Mouse (Mus musculus): ENCODE data around the gene Dao. TPM values are rescaled to one million over a fixed set of nuclear protein-coding genes. Genes with fewer than 3 reads are reported as not detected.

Gene Dao
- total and polyA plus RNA-seq, 3 experiments = 1.4 to 3.6 (median 1.9) TPM

DNA sequence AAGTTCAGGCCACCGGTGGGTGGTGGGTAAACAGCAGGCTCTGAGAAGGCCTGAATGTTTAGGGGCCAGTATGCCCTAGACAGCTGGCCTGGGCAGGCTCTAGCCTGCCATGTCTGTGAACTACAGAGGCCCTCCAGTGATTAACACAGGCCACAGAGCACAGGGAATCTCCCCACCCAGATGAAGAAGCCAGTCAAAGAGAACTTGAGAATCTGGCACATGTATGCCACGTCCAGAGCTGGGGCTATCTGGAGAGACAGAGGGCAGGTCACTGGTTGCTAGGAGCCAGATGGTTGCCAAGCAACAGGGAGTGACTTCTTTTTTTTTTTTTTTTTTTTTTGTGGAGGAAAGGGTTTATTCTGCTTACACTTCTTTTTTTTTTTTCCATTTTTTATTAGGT, 68.8 kb downstream of the Dao start (continued):
- TF ChIP-seq IRF4 (IDR thresholded peaks at IDR 0.05; ENCODE audit: low read depth, low read length) (no peak; the same call in 1 of the 2 replicates), TBP (conservative IDR thresholded peaks at IDR 0.05; ENCODE audit: low read depth, low read length) (no peak), RCOR1 (conservative IDR thresholded peaks at IDR 0.05; ENCODE audit: low read depth, low read length) (no peak), KAT2A (IDR thresholded peaks at IDR 0.05; ENCODE audit: insufficient replicate concordance, low read length) (no peak), BHLHE40 (IDR thresholded peaks at IDR 0.05; ENCODE audit: low read depth, low read length) (peak; percentile 81), E2F4 (IDR thresholded peaks at IDR 0.05; ENCODE audit: insufficient replicate concordance, low read depth, low read length) (no peak), JUND (conservative IDR thresholded peaks at IDR 0.05; ENCODE audit: low read depth, low read length) (no peak), UBTF (IDR thresholded peaks at IDR 0.05; ENCODE audit: low read depth, low read length) (no peak), CHD2 (IDR thresholded peaks at IDR 0.05; ENCODE audit: low read length) (peak; percentile 57), JUN (IDR thresholded peaks at IDR 0.05; ENCODE audit: insufficient read depth, low read depth, low read length) (no peak), ETS1 (conservative IDR thresholded peaks at IDR 0.05; ENCODE audit: low read depth, low read length) (peak; percentile 68), PAX5 (IDR thresholded peaks at IDR 0.05; ENCODE audit: low read length) (no peak), POLR2A (IDR thresholded peaks at IDR 0.05; ENCODE audit: low read depth, low read length) (no peak), SMC3 (IDR thresholded peaks at IDR 0.05; ENCODE audit: low read depth, low read length) (no peak), ZKSCAN1 (IDR thresholded peaks at IDR 0.05; ENCODE audit: borderline replicate concordance, low read depth, low read length) (no peak)

Other genes starting within 250 kb of the Dao start
- 66.1 and 67.0 TPM in 2 replicates for gene Sart3, start 231.2 kb upstream of the Dao start, total RNA-seq (2012; rRNA removed)
- gene Sart3, start 231.2 kb upstream of the Dao start, total RNA-seq (2014; rRNA removed) = 27.2 and 28.8 TPM in 2 replicates
- gene Sart3, start 231.2 kb upstream of the Dao start, polyA plus RNA-seq (2012; ENCODE audit: insufficient read length, low read depth) = 104 and 113 TPM in 2 replicates
- 79.3 and 81.5 TPM in 2 replicates for gene Iscu, start 231.0 kb upstream of the Dao start, total RNA-seq (2012; rRNA removed)
- 70.6 and 72.1 TPM in 2 replicates for gene Iscu, start 231.0 kb upstream of the Dao start, total RNA-seq (2014; rRNA removed)
- 83.0 and 86.7 TPM in 2 replicates for gene Iscu, start 231.0 kb upstream of the Dao start, polyA plus RNA-seq (2012; ENCODE audit: insufficient read length, low read depth)
- gene Tmem119, start 203.2 kb upstream of the Dao start, total RNA-seq (2012; rRNA removed) = 0.30 and 0.46 TPM in 2 replicates
- 0.55 and 1.0 TPM in 2 replicates for gene Tmem119, start 203.2 kb upstream of the Dao start, total RNA-seq (2014; rRNA removed)
- gene Tmem119, start 203.2 kb upstream of the Dao start, polyA plus RNA-seq (2012; ENCODE audit: insufficient read length, low read depth) = 0.97 and 1.5 TPM in 2 replicates
- 50.5 and 58.5 TPM in 2 replicates for gene Selplg, start 171.1 kb upstream of the Dao start, total RNA-seq (2012; rRNA removed)
- 27.9 and 29.4 TPM in 2 replicates for gene Selplg, start 171.1 kb upstream of the Dao start, total RNA-seq (2014; rRNA removed)
- 34.2 and 41.6 TPM in 2 replicates for gene Selplg, start 171.1 kb upstream of the Dao start, polyA plus RNA-seq (2012; ENCODE audit: insufficient read length, low read depth)
- 66.1 and 74.6 TPM in 2 replicates for gene Coro1c, start 94.9 kb upstream of the Dao start, total RNA-seq (2012; rRNA removed)
- 67.9 and 69.9 TPM in 2 replicates for gene Coro1c, start 94.9 kb upstream of the Dao start, total RNA-seq (2014; rRNA removed)
- gene Coro1c, start 94.9 kb upstream of the Dao start, polyA plus RNA-seq (2012; ENCODE audit: insufficient read length, low read depth) = 87.4 and 96.4 TPM in 2 replicates
- 5.6 and 8.2 TPM in 2 replicates for gene Ssh1, start 9.8 kb upstream of the Dao start, total RNA-seq (2012; rRNA removed)
- gene Ssh1, start 9.8 kb upstream of the Dao start, total RNA-seq (2014; rRNA removed) = 2.3 and 3.0 TPM in 2 replicates
- gene Ssh1, start 9.8 kb upstream of the Dao start, polyA plus RNA-seq (2012; ENCODE audit: insufficient read length, low read depth) = 8.1 and 8.9 TPM in 2 replicates
- gene Usp30, start 61.8 kb downstream of the Dao start, total RNA-seq (2012; rRNA removed) = 11.5 and 13.0 TPM in 2 replicates
- gene Usp30, start 61.8 kb downstream of the Dao start, total RNA-seq (2014; rRNA removed) = 13.0 and 15.5 TPM in 2 replicates
- gene Usp30, start 61.8 kb downstream of the Dao start, polyA plus RNA-seq (2012; ENCODE audit: insufficient read length, low read depth) = 14.5 and 16.1 TPM in 2 replicates
- 0.38 and 1.1 TPM in 2 replicates for gene Svop, start 87.9 kb downstream of the Dao start, total RNA-seq (2012; rRNA removed)
- 0.20 and 0.31 TPM in 2 replicates for gene Svop, start 87.9 kb downstream of the Dao start, total RNA-seq (2014; rRNA removed)
- gene Svop, start 87.9 kb downstream of the Dao start, polyA plus RNA-seq (2012; ENCODE audit: insufficient read length, low read depth) = 0.40 and 0.51 TPM in 2 replicates
- gene Alkbh2, start 124.5 kb downstream of the Dao start, total RNA-seq (2012; rRNA removed) = 35.0 and 35.7 TPM in 2 replicates
- gene Alkbh2, start 124.5 kb downstream of the Dao start, total RNA-seq (2014; rRNA removed) = 34.4 TPM in 2 replicates
- 39.3 and 41.4 TPM in 2 replicates for gene Alkbh2, start 124.5 kb downstream of the Dao start, polyA plus RNA-seq (2012; ENCODE audit: insufficient read length, low read depth)
- 39.1 and 53.4 TPM in 2 replicates for gene Ung, start 126.7 kb downstream of the Dao start, total RNA-seq (2012; rRNA removed)
- gene Ung, start 126.7 kb downstream of the Dao start, total RNA-seq (2014; rRNA removed) = 43.5 and 51.9 TPM in 2 replicates
- gene Ung, start 126.7 kb downstream of the Dao start, polyA plus RNA-seq (2012; ENCODE audit: insufficient read length, low read depth) = 83.3 and 91.9 TPM in 2 replicates
- 3.9 and 6.2 TPM in 2 replicates for gene Acacb, start 142.8 kb downstream of the Dao start, total RNA-seq (2012; rRNA removed)
- gene Acacb, start 142.8 kb downstream of the Dao start, total RNA-seq (2014; rRNA removed) = 13.4 and 14.1 TPM in 2 replicates
- gene Acacb, start 142.8 kb downstream of the Dao start, polyA plus RNA-seq (2012; ENCODE audit: insufficient read length, low read depth) = 16.3 and 17.0 TPM in 2 replicates

Data from CH12.LX (cell line).